Mouse (Mus musculus) c-Kit-positive CD71-positive TER-119-negative erythroid progenitor cells, embryonic 14.5 days (primary cell): ENCODE results near the gene Frmd4b.

ENCODE experiments used
- DNase-seq: peaks from one replicate; pipeline ENCODE4 v3.0.0-alpha.2; 2013; ENCODE audit warnings: low read depth

Frmd4b gene

GRCm38 (mm10) chr6:97252711-97253221, 364.6 kb downstream of the Frmd4b start, which contains the start of gene Lmod3:
Gene Lmod3 (minus strand): TSS chr6:97252759.
- no peak for DNase-seq

GRCm38 (mm10) chr6:97252086-97252485, 365.3 kb downstream of the Frmd4b start:
- no peak for DNase-seq

DNA sequence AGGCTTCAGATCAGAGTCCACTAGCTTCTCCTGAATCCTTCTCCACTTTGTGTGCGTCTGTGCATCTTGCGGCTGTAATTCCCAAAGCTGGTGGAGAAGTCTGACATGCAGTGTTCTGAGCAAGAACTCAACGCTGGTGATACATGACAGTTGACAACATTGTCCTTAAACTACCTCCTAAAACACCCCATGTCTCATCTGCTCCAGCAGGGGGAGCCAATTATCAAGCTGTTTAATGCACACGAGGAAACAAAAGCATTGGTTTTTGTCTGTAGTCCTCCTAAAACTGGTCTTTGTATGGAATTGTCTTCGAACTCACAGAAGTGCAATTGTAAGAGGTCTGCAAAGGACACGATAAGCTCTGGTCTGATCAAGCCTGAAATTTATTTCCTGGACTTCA, 366.4 kb downstream of the Frmd4b start:
- peak; percentile 38 for DNase-seq

DNA sequence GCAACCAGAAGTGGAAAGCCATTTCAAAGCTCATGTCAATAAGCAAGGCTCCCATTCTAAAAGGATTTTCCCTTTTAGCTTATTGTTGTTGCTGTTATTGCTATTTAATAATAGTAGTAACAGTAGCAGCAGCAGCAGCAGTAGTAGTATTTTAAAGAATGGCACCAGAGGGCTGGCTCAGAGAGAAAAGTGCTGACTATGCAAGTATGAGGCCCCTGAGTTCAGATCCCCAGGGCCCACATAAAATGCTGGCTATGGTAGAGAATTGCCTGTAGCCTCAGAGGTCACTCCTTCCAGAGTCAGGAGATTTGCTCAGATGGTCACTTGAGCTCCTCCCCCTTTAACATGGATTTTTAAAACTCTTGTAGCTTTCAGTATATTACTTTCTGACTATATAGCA, 372.1 kb downstream of the Frmd4b start:
- no peak for DNase-seq

GRCm38 (mm10) chr6:97242522-97242921, 374.8 kb downstream of the Frmd4b start:
- DNase-seq = no peak

DNA sequence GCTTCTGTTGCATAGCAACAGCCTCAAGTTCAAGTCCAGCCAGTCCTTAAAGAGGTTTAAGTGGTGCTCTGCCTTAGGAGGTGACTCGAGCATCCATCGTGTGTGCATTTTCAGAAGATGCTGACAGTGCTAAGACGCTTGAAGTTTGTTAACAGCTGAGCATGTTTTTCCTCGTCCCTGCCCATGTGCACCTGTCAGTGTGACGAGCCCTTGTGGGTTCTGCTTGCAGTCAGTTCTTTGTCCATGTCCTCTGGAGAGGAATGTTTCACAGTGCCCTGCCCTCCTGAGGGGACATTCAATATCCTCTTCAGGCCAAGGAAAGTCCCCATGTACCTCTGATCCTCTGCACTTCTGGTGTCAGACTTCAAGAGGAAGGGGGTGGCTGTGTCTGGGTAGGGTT, 377.2 kb downstream of the Frmd4b start:
- DNase-seq = no peak

DNA sequence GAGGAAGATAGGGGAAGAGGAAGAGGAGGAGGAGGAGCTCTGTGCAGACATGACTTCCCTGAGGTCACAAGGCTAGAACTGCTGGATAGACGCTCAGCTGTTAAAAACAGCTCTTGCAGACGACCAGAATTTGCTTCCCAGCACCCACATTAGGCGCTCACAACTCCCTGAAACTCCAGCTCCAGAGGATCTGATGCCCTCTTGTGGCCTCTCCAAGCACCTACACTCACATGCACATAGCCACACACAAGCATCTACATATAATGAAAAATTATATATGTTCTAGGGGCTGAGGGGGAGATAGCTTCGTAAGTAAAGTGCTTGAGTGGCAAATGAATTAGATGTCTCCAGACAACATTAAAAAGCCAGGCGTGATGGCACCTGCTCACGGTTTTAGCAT, 378.0 kb downstream of the Frmd4b start:
- DNase-seq = no peak
